Mouse (Mus musculus) cerebellum, postnatal 36 days (tissue): ENCODE measurements around the gene Fmod.

Source experiments
- DNase-seq, 2 experiments: peaks; one replicate each; pipeline ENCODE4 v3.0.0; 2021 to 2022; ENCODE audit warnings: mixed read lengths in 2 of 2

Fmod gene

DNA sequence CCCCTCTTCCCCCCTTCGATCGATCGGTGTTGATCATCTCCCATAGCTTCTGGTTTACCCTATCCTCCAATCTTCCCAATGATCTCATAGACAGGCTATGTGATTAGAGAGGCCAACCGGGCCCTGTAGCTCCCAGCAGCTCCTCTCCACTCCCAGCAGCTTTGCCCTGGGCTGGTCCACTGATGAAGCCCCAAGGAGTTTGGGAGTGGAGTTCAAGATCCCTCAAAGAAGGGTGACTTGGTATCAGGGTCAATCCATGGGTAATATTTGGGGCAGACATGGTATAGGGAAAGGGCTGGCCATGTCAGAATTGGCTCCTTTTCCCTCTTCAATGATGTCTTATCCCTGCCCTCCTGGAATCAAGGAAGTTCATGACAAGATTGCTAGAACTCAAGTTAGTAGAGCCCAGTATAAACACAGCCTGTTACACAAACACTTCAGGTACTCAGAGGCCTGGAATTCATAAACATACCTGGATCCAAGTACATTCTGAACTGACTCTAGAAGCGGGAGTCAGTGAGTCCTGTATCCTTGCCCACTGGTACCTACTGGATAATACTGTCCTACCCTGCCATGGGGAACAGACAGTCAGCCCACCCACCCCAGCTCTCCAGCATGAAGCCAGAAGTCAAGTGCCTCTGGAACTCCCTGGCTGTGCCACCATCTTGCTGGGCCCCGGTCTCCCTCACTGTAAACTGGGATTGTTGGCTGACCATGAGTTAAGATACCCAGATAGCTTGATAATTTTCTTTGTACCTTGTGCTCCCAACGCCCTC is 60.2 kb downstream of the Fmod start:
- no peak for DNase-seq
